Mouse (Mus musculus) cerebellum, adult 2 months (tissue): Measurements from ENCODE around the gene Cbx2.

Experiments used
- CTCF ChIP-seq: fragments of 200-500 bp; IDR thresholded peaks from 2 replicates; pipeline ENCODE4 v1.5.1; 2011; ENCODE audit warnings: low read depth, mild to moderate bottlenecking, control low read depth, low read length, moderate library complexity, borderline replicate concordance; ENCODE audit not compliant: insufficient read depth
- POLR2A ChIP-seq: fragments of 200-500 bp; IDR thresholded peaks from 2 replicates; pipeline ENCODE4 v1.6.1; 2011; ENCODE audit warnings: low read length, control low read depth, borderline replicate concordance; ENCODE audit not compliant: insufficient read depth

- TF ChIP-seq POLR2A (no peak), CTCF (no peak)
Observed at GRCm38 (mm10) chr11:118981012-118981776, 41.6 kb upstream of the Cbx2 start.
